Mouse (Mus musculus): ENCODE results near the gene Pepd. TPM values are rescaled to one million over a fixed set of nuclear protein-coding genes. Genes with fewer than 3 reads are reported as not detected.

The Pepd gene
- polyA plus RNA-seq, 1 experiment from 2014 or later = 46.9 TPM

GRCm38 (mm10) chr7:35080843-35081338, 168.7 kb downstream of the Pepd start:
- peak overlapping the region; percentile 46 for H3K4me2 ChIP-seq
- H3K4me1 ChIP-seq (replicated peaks) = peaks cover 7% of the 10 kb centered on the region
- no peak for ATAC-seq (ENCODE audit: insufficient number of reproducible peaks, low FRiP score)
- H3K27ac ChIP-seq (ENCODE audit: poor library complexity, severe bottlenecking) = no peak overlapping the region
- no peaks in the 10 kb centered on the region for H3K36me3 ChIP-seq
- H3K4me3 ChIP-seq = peak overlapping the region; percentile 9; the same call in 1 of the 2 replicates
- no peaks in the 10 kb centered on the region; the same call in 1 of the 2 replicates for H3K27me3 ChIP-seq (replicated peaks)
- 28% methylated on average over 10 of the region's 10 CpGs for WGBS
- H3K9me3 ChIP-seq (replicated peaks) = no peaks in the 10 kb centered on the region
- H3K9ac ChIP-seq = 0 out of 2 replicates have a peak overlapping the region, but pooled peaks have one; percentile 16

GRCm38 (mm10) chr7:35081406-35082104, 169.4 kb downstream of the Pepd start:
- Histone ChIP-seq H3K4me2 (peak overlapping the region; percentile 46), H3K27ac (ENCODE audit: poor library complexity, severe bottlenecking) (no peak overlapping the region), H3K4me3 (peak overlapping the region; percentile 9; the same call in 1 of the 2 replicates), H3K9me3 (replicated peaks) (no peaks in the 10 kb centered on the region), H3K27me3 (replicated peaks) (no peaks in the 10 kb centered on the region; the same call in 1 of the 2 replicates), H3K36me3 (no peaks in the 10 kb centered on the region), H3K9ac (0 out of 2 replicates have a peak overlapping the region, but pooled peaks have one; percentile 16), H3K4me1 (replicated peaks) (peaks cover 10% of the 10 kb centered on the region)
- 62% methylated on average over 9 of the region's 9 CpGs for WGBS
- ATAC-seq (ENCODE audit: insufficient number of reproducible peaks, low FRiP score) = no peak

- H3K9me3 ChIP-seq (replicated peaks) = no peaks in the 10 kb centered on the region
- no peak overlapping the region for H3K4me3 ChIP-seq
- 73% methylated on average over 12 of the region's 12 CpGs for WGBS
- peaks cover 18% of the 10 kb centered on the region; the same call in 1 of the 2 replicates for H3K27me3 ChIP-seq (replicated peaks)
- no peak for ATAC-seq (ENCODE audit: insufficient number of reproducible peaks, low FRiP score)
- H3K27ac ChIP-seq (ENCODE audit: poor library complexity, severe bottlenecking) = no peak overlapping the region
- H3K4me1 ChIP-seq (replicated peaks) = peaks cover 11% of the 10 kb centered on the region
- no peak overlapping the region for H3K4me2 ChIP-seq
- no peak overlapping the region for H3K9ac ChIP-seq
- H3K36me3 ChIP-seq = no peaks in the 10 kb centered on the region
These were observed 172.6 kb downstream of the Pepd start for GRCm38 (mm10) chr7:35084565-35085360.

- Histone ChIP-seq H3K9me3 (replicated peaks) (no peaks in the 10 kb centered on the region), H3K9ac (peak overlapping the region; percentile 39; the same call in 1 of the 2 replicates), H3K4me3 (peak overlapping the region; percentile 31), H3K36me3 (no peaks in the 10 kb centered on the region), H3K27ac (ENCODE audit: poor library complexity, severe bottlenecking) (no peak overlapping the region), H3K27me3 (replicated peaks) (peaks cover 18% of the 10 kb centered on the region; the same call in 1 of the 2 replicates), H3K4me2 (peak overlapping the region; percentile 68), H3K4me1 (replicated peaks) (peaks cover 6% of the 10 kb centered on the region)
- 2% methylated on average over 21 of the region's 21 CpGs for WGBS
- ATAC-seq (ENCODE audit: insufficient number of reproducible peaks, low FRiP score) = peak; percentile 48; the same call in 1 of the 2 replicates
These were observed 174.2 kb downstream of the Pepd start for GRCm38 (mm10) chr7:35086271-35086861.

GRCm38 (mm10) chr7:35090550-35090949, 178.4 kb downstream of the Pepd start:
- no peak overlapping the region for H3K9ac ChIP-seq
- 67% methylated on average over 5 of the region's 5 CpGs for WGBS
- peaks cover 18% of the 10 kb centered on the region; the same call in 1 of the 2 replicates for H3K27me3 ChIP-seq (replicated peaks)
- H3K36me3 ChIP-seq = no peaks in the 10 kb centered on the region
- 0 out of 2 replicates have a peak, but pooled peaks cover 3% of the 10 kb centered on the region for H3K9me3 ChIP-seq (replicated peaks)
- no peak overlapping the region for H3K27ac ChIP-seq (ENCODE audit: poor library complexity, severe bottlenecking)
- no peak overlapping the region for H3K4me3 ChIP-seq
- peaks cover 10% of the 10 kb centered on the region for H3K4me1 ChIP-seq (replicated peaks)
- no peak overlapping the region for H3K4me2 ChIP-seq
- ATAC-seq (ENCODE audit: insufficient number of reproducible peaks, low FRiP score) = no peak

Small RNA genes within 50 kb of the gene (microRNA-seq; reads per million reads assigned to microRNA genes)
- not detected for gene Gm25033

Other genes starting within 250 kb of the Pepd start
- 1.1 and 1.4 TPM in 2 replicates for gene Chst8, start 99.7 kb upstream of the Pepd start, polyA plus RNA-seq (2016; fragmentation: Nextera tagmentation; extraction: Ambion mirVana)
- 23.6 and 26.3 TPM in 2 replicates for gene Cebpg, start 144.2 kb downstream of the Pepd start, polyA plus RNA-seq (2016; fragmentation: Nextera tagmentation; extraction: Ambion mirVana)
- 0.64 and 0.92 TPM in 2 replicates for gene Cebpa, start 206.9 kb downstream of the Pepd start, polyA plus RNA-seq (2016; fragmentation: Nextera tagmentation; extraction: Ambion mirVana)